Mouse (Mus musculus): ENCODE data around the gene Plxdc1. TPM values are rescaled to one million over a fixed set of nuclear protein-coding genes. Genes with fewer than 3 reads are reported as not detected.

Gene Plxdc1
- polyA plus RNA-seq, 1 experiment from 2014 or later: 1.7 TPM

DNA sequence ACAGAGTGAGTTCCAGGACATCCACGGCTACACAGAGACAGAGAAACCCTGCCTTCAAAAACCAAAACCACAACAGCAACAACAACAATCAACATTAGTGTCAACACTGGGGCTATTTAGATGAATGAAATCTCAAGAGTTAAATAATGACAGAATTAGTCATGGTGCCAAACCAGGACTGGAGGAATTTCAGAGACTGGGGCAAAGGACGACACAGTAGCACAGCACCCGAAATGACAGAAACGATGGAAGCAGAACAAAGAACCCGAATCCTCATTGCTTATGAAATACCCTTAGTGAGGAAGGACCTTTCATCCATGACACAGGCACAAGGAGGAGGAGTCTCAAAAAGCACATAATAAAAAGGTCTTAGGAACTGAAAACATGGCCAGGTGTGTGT is 12.1 kb downstream of the Plxdc1 start:
- H3K9ac ChIP-seq (ENCODE audit: low read depth, low read length): no peak overlapping the region
- ATAC-seq (ENCODE audit: low FRiP score, low TSS enrichment): no peak
- H3K4me3 ChIP-seq (ENCODE audit: low read length): no peak overlapping the region
- no peaks in the 10 kb centered on the region for H3K9me3 ChIP-seq (ENCODE audit: control insufficient read depth, low read length)
- H3K4me1 ChIP-seq (ENCODE audit: control insufficient read depth, insufficient read depth, low read length): no peaks in the 10 kb centered on the region
- no peaks in the 10 kb centered on the region for H3K27me3 ChIP-seq (ENCODE audit: control insufficient read depth, insufficient read depth, low read length)
- H3K36me3 ChIP-seq (ENCODE audit: control insufficient read depth, insufficient read depth, low read length): no peaks in the 10 kb centered on the region
- H3K4me2 ChIP-seq (replicated peaks; ENCODE audit: low read depth, low read length): no peak overlapping the region
- 87% methylated on average over 5 of the region's 5 CpGs for WGBS
- H3K27ac ChIP-seq (ENCODE audit: low read depth, low read length): no peak overlapping the region

DNA sequence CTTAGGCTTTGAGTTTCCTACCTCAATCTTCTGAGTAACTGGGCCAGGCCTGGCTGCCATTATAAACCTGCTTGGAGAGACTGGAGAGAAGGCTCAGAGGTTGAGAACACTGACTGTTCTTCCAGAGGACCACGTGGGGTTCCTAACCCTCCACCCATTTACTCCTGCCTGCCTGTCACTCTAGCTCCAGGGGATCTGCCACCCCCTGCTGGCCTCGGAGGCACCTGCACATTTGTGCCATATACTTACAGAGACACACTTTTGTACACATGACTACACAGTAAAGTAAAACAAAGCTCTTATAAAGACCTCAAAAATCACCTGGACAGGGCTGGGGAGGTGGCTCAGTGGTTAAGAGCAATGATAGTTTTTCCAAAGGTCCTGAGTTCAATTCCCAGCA is 13.8 kb downstream of the Plxdc1 start:
- no peak for ATAC-seq (ENCODE audit: low FRiP score, low TSS enrichment)
- Histone ChIP-seq H3K9me3 (ENCODE audit: control insufficient read depth, low read length) (no peaks in the 10 kb centered on the region), H3K4me3 (ENCODE audit: low read length) (no peak overlapping the region), H3K27ac (ENCODE audit: low read depth, low read length) (no peak overlapping the region), H3K9ac (ENCODE audit: low read depth, low read length) (no peak overlapping the region), H3K27me3 (ENCODE audit: control insufficient read depth, insufficient read depth, low read length) (no peaks in the 10 kb centered on the region), H3K4me2 (replicated peaks; ENCODE audit: low read depth, low read length) (no peak overlapping the region), H3K36me3 (ENCODE audit: control insufficient read depth, insufficient read depth, low read length) (no peaks in the 10 kb centered on the region), H3K4me1 (ENCODE audit: control insufficient read depth, insufficient read depth, low read length) (no peaks in the 10 kb centered on the region)
- WGBS: 82% methylated on average over 2 of the region's 2 CpGs

DNA sequence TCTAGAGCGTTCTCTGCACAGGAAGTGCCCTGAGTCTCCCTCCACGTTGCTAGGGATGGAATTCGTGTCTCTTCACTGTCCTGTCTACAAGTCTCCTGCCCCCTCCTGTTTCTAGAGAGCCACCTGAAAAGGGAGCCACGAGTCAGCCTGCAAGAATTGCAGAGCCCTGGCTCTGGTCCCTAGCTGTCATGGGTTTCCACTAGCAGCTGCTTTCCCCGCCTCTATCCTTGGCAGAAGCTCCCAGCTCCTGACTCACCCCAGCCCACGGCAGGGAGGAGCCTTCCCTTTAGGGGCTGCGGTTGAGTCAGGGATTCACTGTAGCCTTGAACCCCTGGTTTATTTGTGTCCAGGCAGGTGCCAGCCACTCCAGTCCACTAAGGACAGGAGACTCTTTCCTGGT is 15.0 kb downstream of the Plxdc1 start:
- no peaks in the 10 kb centered on the region for H3K36me3 ChIP-seq (ENCODE audit: control insufficient read depth, insufficient read depth, low read length)
- no peak for ATAC-seq (ENCODE audit: low FRiP score, low TSS enrichment)
- H3K27ac ChIP-seq (ENCODE audit: low read depth, low read length): no peak overlapping the region
- no peak overlapping the region for H3K9ac ChIP-seq (ENCODE audit: low read depth, low read length)
- H3K4me3 ChIP-seq (ENCODE audit: low read length): no peak overlapping the region
- WGBS: 38% methylated on average over 7 of the region's 7 CpGs
- no peaks in the 10 kb centered on the region for H3K4me1 ChIP-seq (ENCODE audit: control insufficient read depth, insufficient read depth, low read length)
- H3K27me3 ChIP-seq (ENCODE audit: control insufficient read depth, insufficient read depth, low read length): no peaks in the 10 kb centered on the region
- H3K9me3 ChIP-seq (ENCODE audit: control insufficient read depth, low read length): no peaks in the 10 kb centered on the region
- H3K4me2 ChIP-seq (replicated peaks; ENCODE audit: low read depth, low read length): no peak overlapping the region

DNA sequence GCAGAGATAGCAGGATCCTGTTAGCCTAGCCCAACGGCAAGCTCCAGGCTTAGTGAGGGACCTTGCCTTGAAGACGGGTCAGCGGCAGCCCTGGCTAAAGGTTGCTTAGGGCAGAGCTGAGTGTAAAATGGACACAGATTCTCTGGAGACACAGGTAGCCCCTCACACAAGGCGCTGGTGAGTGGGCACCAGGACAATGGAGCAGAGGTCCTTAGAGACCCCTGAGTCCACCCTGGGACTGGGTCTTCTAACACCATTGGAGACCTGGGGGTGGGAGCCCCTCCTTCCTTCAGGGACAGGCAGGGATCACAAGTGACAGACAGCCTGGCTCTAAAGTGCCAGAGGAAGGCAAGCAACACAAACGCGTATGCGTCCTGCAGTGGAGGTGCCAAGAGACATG is 15.5 kb downstream of the Plxdc1 start:
- Histone ChIP-seq H3K4me2 (replicated peaks; ENCODE audit: low read depth, low read length) (no peak overlapping the region), H3K27me3 (ENCODE audit: control insufficient read depth, insufficient read depth, low read length) (no peaks in the 10 kb centered on the region), H3K4me3 (ENCODE audit: low read length) (no peak overlapping the region), H3K9me3 (ENCODE audit: control insufficient read depth, low read length) (no peaks in the 10 kb centered on the region), H3K4me1 (ENCODE audit: control insufficient read depth, insufficient read depth, low read length) (no peaks in the 10 kb centered on the region), H3K9ac (ENCODE audit: low read depth, low read length) (no peak overlapping the region), H3K27ac (ENCODE audit: low read depth, low read length) (no peak overlapping the region), H3K36me3 (ENCODE audit: control insufficient read depth, insufficient read depth, low read length) (no peaks in the 10 kb centered on the region)
- 88% methylated on average over 7 of the region's 7 CpGs for WGBS
- ATAC-seq (ENCODE audit: low FRiP score, low TSS enrichment): no peak

- Histone ChIP-seq H3K27me3 (ENCODE audit: control insufficient read depth, insufficient read depth, low read length) (no peaks in the 10 kb centered on the region), H3K27ac (ENCODE audit: low read depth, low read length) (no peak overlapping the region), H3K36me3 (ENCODE audit: control insufficient read depth, insufficient read depth, low read length) (no peaks in the 10 kb centered on the region), H3K4me3 (ENCODE audit: low read length) (no peak overlapping the region), H3K9me3 (ENCODE audit: control insufficient read depth, low read length) (no peaks in the 10 kb centered on the region), H3K4me2 (replicated peaks; ENCODE audit: low read depth, low read length) (no peak overlapping the region), H3K9ac (ENCODE audit: low read depth, low read length) (no peak overlapping the region), H3K4me1 (ENCODE audit: control insufficient read depth, insufficient read depth, low read length) (no peaks in the 10 kb centered on the region)
- WGBS: 87% methylated on average over 5 of the region's 5 CpGs
- no peak for ATAC-seq (ENCODE audit: low FRiP score, low TSS enrichment)
These were observed 17.9 kb downstream of the Plxdc1 start for GRCm38 (mm10) chr11:97968385-97968784.

DNA sequence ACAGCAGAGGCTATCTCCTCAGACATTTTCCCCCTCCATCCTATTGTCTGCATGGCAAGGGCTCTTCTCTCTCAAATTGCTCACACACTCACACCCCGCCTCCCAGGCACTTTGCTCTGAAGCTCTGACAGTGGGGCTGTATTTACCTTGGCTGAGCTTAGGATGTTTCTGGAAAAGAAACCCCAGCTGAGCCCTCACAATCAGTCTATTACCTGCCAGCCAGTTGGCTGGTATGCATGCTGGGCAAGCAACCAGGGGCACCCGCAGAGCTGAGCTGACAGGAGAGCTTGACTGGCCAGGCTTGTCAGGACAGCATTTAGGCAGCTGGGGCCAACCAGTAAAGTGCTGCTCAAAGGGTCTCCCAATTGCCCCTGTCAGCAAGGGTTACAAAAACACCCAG is 19.1 kb downstream of the Plxdc1 start:
- Histone ChIP-seq H3K27ac (ENCODE audit: low read depth, low read length) (no peak overlapping the region), H3K36me3 (ENCODE audit: control insufficient read depth, insufficient read depth, low read length) (no peaks in the 10 kb centered on the region), H3K4me2 (replicated peaks; ENCODE audit: low read depth, low read length) (no peak overlapping the region), H3K9me3 (ENCODE audit: control insufficient read depth, low read length) (no peaks in the 10 kb centered on the region), H3K27me3 (ENCODE audit: control insufficient read depth, insufficient read depth, low read length) (no peaks in the 10 kb centered on the region), H3K4me3 (ENCODE audit: low read length) (no peak overlapping the region), H3K9ac (ENCODE audit: low read depth, low read length) (no peak overlapping the region), H3K4me1 (ENCODE audit: control insufficient read depth, insufficient read depth, low read length) (no peaks in the 10 kb centered on the region)
- WGBS: 66% methylated on average over 2 of the region's 2 CpGs
- ATAC-seq (ENCODE audit: low FRiP score, low TSS enrichment): no peak

DNA sequence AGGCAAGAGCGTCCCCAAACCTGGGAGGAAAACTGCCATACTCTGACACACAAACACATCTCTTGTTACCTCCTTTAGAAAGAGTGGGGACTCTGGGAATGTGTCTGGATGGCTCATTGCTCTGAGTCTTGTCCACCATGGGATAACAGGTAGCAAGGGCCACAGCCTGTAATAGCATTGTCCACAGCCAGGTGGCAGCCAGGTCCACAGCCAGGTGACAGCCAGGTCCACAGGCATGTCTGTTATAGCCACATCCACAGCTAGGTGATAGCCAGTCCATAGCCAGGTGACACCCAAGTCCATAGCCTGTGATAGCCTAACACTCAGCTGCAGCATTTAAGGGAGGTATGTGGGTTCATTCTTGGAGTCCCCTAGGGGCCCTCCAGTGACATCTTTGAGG is 25.3 kb downstream of the Plxdc1 start:
- Histone ChIP-seq H3K27me3 (ENCODE audit: control insufficient read depth, insufficient read depth, low read length) (no peaks in the 10 kb centered on the region), H3K4me3 (ENCODE audit: low read length) (no peak overlapping the region), H3K36me3 (ENCODE audit: control insufficient read depth, insufficient read depth, low read length) (no peaks in the 10 kb centered on the region), H3K27ac (ENCODE audit: low read depth, low read length) (no peak overlapping the region), H3K9ac (ENCODE audit: low read depth, low read length) (no peak overlapping the region), H3K4me2 (replicated peaks; ENCODE audit: low read depth, low read length) (no peak overlapping the region), H3K4me1 (ENCODE audit: control insufficient read depth, insufficient read depth, low read length) (0 out of 2 replicates have a peak, but pooled peaks cover 4% of the 10 kb centered on the region), H3K9me3 (ENCODE audit: control insufficient read depth, low read length) (no peaks in the 10 kb centered on the region)
- WGBS: 100% methylated on average over 1 of the region's 1 CpGs
- no peak for ATAC-seq (ENCODE audit: low FRiP score, low TSS enrichment)

DNA sequence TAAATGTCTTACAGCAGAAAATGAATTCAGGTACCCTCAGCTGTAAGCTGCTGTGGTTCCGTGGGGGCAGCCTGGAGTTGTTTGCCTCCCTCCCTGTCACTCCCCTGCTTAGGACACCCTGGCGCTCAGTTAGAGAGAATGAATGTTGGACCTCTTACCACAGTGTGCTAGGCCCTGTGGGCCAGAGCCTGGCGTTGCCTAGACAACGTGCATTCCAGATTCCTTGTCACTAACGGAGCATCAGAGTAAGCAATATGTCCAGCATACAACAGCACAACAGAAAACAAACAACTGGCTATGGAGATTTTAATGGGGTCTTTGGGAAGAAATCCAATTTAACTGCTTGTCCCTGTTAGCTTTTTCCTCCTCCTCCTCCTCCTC is 27.0 kb downstream of the Plxdc1 start:
- no peak overlapping the region for H3K4me2 ChIP-seq (replicated peaks; ENCODE audit: low read depth, low read length)
- no peaks in the 10 kb centered on the region for H3K9me3 ChIP-seq (ENCODE audit: control insufficient read depth, low read length)
- no peak overlapping the region for H3K4me3 ChIP-seq (ENCODE audit: low read length)
- H3K36me3 ChIP-seq (ENCODE audit: control insufficient read depth, insufficient read depth, low read length): no peaks in the 10 kb centered on the region
- H3K27me3 ChIP-seq (ENCODE audit: control insufficient read depth, insufficient read depth, low read length): no peaks in the 10 kb centered on the region
- no peak overlapping the region for H3K27ac ChIP-seq (ENCODE audit: low read depth, low read length)
- ATAC-seq (ENCODE audit: low FRiP score, low TSS enrichment): no peak
- H3K4me1 ChIP-seq (ENCODE audit: control insufficient read depth, insufficient read depth, low read length): 0 out of 2 replicates have a peak, but pooled peaks cover 4% of the 10 kb centered on the region
- H3K9ac ChIP-seq (ENCODE audit: low read depth, low read length): no peak overlapping the region; the same call in 1 of the 2 replicates
- WGBS: 66% methylated on average over 5 of the region's 5 CpGs

GRCm38 (mm10) chr11:97958641-97959299 is 27.5 kb downstream of the Plxdc1 start:
- no peak for ATAC-seq (ENCODE audit: low FRiP score, low TSS enrichment)
- 76% methylated on average over 7 of the region's 7 CpGs for WGBS
- no peak overlapping the region for H3K27ac ChIP-seq (ENCODE audit: low read depth, low read length)
- H3K9ac ChIP-seq (ENCODE audit: low read depth, low read length): no peak overlapping the region; the same call in 1 of the 2 replicates
- 0 out of 2 replicates have a peak, but pooled peaks cover 4% of the 10 kb centered on the region for H3K4me1 ChIP-seq (ENCODE audit: control insufficient read depth, insufficient read depth, low read length)
- H3K4me2 ChIP-seq (replicated peaks; ENCODE audit: low read depth, low read length): no peak overlapping the region
- no peak overlapping the region for H3K4me3 ChIP-seq (ENCODE audit: low read length)
- H3K27me3 ChIP-seq (ENCODE audit: control insufficient read depth, insufficient read depth, low read length): no peaks in the 10 kb centered on the region
- no peaks in the 10 kb centered on the region for H3K9me3 ChIP-seq (ENCODE audit: control insufficient read depth, low read length)
- H3K36me3 ChIP-seq (ENCODE audit: control insufficient read depth, insufficient read depth, low read length): no peaks in the 10 kb centered on the region

Measured in kidney, embryonic 14.5 days (tissue).